Mouse (Mus musculus): Measurements from ENCODE around the gene Prdm5.

Prdm5 gene

DNA sequence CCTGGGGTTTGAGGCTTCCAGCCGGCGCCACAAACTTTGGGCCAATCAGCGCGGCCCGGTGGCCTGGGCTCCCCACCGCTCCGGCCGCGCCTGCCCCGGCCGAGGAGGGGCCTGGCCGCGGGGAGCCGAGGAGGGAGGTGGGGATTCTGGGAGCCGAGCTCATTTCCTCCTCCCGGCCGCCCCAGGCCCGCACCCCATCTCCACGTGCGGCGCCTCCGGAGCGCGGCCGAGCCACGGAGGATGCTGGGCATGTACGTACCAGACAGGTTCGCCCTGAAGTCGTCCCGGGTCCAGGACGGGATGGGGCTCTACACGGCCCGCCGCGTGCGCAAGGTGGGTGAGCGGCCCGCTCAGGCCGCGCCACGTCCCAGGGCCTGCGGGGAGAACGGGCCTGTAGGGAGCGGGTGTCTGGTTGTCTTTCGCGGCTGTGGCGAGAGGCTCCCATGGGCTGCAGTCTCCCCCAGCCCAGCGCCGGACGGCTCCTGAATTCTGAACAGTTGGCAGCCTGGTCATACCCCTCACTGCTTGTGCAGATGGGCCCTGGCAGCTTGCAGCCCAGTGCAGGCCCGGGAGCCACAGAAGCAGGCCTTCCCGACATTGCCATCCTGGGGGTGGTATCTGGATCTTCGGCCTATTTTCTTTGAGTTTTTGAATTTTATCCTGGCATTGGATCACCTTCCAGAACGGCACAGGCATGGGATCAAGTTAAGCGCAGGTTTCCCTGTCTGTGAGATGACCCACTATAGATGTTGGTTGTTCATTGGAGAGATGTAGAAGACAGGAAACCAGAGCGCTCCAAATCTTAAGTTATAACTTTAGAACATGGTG lies at the start of gene Prdm5:
Prdm5 (plus strand) TSS at position 128 of the 828 bp plus-strand sequence.
- in situ Hi-C loops (cut with MboI; ENCODE audit: low sequenced_read_pairs) = no loop called here

- in situ Hi-C loops (cut with MboI; ENCODE audit: low sequenced_read_pairs) = no loop called here
Measured at GRCm38 (mm10) chr6:65739442-65739841, 39.3 kb upstream of the Prdm5 start.

- in situ Hi-C loops (cut with MboI; ENCODE audit: low sequenced_read_pairs) = no loop called here
Measured at GRCm38 (mm10) chr6:65743144-65743870, 35.5 kb upstream of the Prdm5 start.

DNA sequence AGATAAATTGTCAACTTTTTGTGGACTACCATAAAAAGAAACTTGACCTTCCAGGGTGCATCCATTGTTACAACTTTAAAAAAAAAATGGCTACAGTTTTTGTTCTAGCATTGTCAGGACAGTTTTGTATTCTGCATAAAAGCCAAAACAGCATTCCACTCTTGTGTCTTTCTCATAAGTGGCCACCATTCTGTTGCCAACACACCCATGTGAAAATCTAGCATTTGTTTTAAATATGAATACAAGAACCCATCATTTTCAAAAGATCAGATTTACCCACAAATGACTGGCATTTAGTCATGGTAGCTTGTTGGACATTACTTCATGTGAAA lies 35.0 kb upstream of the Prdm5 start:
- in situ Hi-C loops (cut with MboI; ENCODE audit: low sequenced_read_pairs) = no loop called here

- in situ Hi-C loops (cut with MboI; ENCODE audit: low sequenced_read_pairs) = no loop called here
Measured at GRCm38 (mm10) chr6:65758214-65758613, 20.6 kb upstream of the Prdm5 start.

DNA sequence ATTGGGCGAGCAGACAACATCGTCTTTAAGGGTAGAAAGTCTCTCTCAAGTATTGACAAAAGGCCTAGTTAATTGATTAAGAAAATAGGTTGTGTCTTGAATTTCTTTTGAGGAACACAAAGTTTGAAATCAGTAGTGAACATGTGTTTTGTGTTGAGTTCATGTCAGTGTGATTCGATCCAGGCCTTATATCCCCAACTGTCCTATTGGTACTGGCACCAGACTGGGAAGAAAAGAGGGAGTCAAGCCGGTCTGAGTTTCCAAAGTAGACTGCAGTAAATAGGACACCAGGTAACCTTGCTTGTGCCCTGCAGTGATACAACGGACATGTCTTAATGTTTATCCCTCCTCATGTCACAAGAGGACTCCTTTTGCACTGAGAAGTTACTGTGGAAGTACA lies 19.6 kb upstream of the Prdm5 start:
- in situ Hi-C loops (cut with MboI; ENCODE audit: low sequenced_read_pairs) = no loop called here

DNA sequence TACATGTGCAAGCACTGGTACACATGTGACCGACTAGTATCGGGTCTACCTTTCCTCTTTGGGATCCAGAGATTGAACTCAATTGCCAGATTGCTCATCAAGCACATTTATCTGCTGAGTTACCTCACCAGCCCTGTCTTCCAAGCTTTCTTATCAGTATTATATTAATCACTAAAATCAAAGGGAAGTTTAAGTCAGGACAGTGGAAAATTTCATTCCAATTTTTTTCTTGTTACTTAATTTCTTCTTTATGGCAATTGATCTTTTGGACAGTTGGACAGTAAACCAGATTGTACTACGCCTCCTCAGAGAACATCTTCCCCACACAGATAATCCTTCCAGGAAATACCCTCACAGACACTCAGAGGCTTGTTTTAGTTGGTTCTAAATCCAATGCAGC lies 18.7 kb upstream of the Prdm5 start:
- in situ Hi-C loops (cut with MboI; ENCODE audit: low sequenced_read_pairs) = no loop called here

- in situ Hi-C loops (cut with MboI; ENCODE audit: low sequenced_read_pairs) = no loop called here
Measured at GRCm38 (mm10) chr6:65764459-65764858, 14.3 kb upstream of the Prdm5 start.

DNA sequence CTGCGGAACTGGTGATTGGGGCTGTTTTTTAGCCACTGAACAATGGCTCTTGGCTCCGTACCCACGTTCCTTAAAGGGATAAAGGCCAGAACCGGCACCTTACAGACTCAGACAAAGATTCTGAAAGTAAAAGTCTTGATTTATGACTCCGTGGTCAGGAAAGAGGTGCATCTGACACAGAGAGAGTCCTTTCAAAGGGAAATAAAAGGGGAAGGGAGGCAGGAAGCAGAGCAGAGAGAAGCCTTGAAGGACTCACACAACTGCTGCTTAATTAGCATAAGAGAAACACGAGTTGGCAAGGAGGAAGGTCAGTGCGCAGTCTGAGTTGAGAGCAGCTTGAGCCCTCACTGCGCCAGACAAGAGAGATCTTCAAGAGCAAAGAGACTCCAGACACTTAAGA lies 13.7 kb upstream of the Prdm5 start:
- in situ Hi-C loops (cut with MboI; ENCODE audit: low sequenced_read_pairs) = no loop called here

DNA sequence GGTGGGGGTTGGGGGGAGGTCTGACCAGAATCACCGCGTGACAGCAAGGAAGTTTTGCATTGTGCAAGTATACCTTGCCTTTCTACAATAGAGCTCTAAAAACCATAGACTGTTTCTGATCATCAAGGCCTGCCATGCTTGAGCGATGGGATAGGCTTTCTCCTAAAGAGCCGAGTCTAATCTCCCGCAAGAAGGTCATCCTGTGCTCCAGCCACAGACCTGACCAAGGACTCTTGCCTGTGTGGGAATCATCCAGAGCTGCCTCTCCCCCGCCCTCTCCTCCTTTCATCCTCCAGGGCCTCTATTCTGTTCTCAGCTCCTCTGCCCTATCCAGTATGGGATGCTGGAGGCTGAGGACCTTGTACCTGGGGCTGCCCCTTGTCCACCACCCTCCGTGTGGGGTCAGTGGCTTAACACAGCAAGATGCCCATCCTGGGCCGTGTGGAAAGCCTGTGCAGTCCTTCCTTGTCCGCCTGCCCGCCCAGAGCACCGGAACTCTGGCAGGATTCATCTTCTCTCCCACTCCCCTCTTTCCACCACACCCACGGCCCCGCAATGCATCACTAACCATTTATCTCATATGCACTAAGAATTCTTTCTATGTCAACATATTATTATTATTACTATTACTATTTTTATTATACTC lies 12.9 kb upstream of the Prdm5 start:
- in situ Hi-C loops (cut with MboI; ENCODE audit: low sequenced_read_pairs) = no loop called here

DNA sequence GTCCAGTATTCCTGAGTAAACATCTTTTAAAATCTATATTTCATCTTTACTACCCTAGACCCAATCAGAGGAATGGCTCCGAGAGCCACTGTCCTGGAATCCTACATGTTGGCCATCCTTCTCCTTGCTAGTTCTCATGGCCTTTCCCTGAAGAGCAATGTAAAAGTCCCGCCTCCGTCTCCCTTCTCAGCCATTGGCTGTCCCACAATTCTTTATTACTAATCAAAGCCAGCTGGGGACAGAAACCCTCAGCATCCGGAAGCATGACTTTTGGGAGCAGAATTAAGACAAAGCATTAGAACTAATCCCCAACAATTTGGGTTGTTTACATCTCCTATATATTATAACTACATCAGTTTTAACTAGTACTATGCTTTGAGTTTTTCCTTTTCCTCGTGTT lies 10.9 kb upstream of the Prdm5 start:
- in situ Hi-C loops (cut with MboI; ENCODE audit: low sequenced_read_pairs) = no loop called here

- in situ Hi-C loops (cut with MboI; ENCODE audit: low sequenced_read_pairs) = no loop called here
Measured at GRCm38 (mm10) chr6:65773566-65773965, 5.2 kb upstream of the Prdm5 start.

DNA sequence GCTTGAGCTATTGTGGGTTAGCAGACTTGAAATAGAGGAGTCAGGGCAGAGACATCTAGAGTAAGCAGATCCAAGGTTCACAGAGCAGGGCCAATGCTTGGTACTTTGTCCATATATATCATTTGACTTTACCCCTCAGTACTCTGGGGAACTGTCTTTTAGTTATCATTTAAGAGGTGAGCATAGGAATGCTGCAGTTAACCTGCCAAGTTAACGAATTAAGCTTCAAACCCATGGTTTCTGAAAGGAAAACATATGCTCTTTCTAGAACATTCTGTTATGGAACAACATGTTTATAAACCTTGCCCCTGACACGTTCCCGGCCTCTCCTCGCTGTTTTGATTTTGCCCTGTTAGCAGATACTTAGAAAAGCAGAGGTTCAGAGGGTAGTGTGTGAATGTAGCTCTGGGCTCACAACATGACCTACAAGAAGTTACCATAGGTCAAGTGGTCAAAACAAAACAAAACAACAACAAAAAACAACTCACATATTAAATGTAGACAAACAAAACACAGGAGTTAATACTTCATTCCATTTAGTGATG lies 973 bp downstream of the Prdm5 start:
- in situ Hi-C loops (cut with MboI; ENCODE audit: low sequenced_read_pairs) = no loop called here

DNA sequence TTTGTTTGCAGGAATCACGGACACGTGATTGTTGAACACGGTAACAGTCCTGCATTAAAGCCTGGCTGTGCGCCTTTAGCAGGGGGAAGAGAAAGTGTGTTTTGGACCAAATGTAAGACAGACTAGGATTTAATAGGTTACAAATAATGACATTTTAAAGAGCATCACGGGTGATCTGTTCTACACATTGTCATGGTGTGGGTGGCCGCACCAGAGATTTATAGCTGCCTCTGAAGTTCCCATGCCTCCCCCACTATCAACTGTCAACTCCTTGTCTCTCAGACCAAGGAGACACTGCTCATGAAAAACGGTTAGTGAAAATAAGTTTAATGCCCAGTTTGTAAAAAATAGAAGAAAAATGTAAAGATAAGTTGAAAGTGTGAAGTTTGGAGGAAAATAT lies 2.7 kb downstream of the Prdm5 start:
- in situ Hi-C loops (cut with MboI; ENCODE audit: low sequenced_read_pairs) = no loop called here

- in situ Hi-C loops (cut with MboI; ENCODE audit: low sequenced_read_pairs) = no loop called here
Measured at GRCm38 (mm10) chr6:65783670-65784069, 4.9 kb downstream of the Prdm5 start.

GRCm38 (mm10) chr6:65792923-65793322 lies 14.1 kb downstream of the Prdm5 start:
- in situ Hi-C loops (cut with MboI; ENCODE audit: low sequenced_read_pairs) = no loop called here

GRCm38 (mm10) chr6:65796552-65796951 lies 17.8 kb downstream of the Prdm5 start:
- in situ Hi-C loops (cut with MboI; ENCODE audit: low sequenced_read_pairs) = no loop called here

DNA sequence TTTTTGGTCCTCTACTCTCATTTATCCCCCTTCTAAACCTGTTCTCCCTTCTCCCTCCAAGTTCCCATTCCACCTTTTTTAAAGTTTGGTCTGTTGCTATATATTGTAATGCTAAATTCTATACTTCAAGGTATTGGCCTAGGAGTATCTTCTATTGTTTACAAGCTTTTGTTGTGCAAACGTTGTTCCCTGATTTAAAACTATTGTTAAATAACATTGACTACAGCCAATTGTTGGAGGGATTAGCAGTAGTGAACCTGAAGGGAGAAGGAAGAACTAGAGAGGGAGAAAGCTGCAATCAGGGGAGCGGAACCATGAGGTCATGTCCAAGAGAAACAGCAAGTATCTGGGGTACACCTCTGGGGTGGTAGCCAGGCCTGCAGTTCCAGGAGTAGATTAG lies 18.5 kb downstream of the Prdm5 start:
- in situ Hi-C loops (cut with MboI; ENCODE audit: low sequenced_read_pairs) = no loop called here

GRCm38 (mm10) chr6:65798390-65798789 lies 19.6 kb downstream of the Prdm5 start:
- in situ Hi-C loops (cut with MboI; ENCODE audit: low sequenced_read_pairs) = no loop called here

GRCm38 (mm10) chr6:65811685-65812084 lies 32.9 kb downstream of the Prdm5 start:
- in situ Hi-C loops (cut with MboI; ENCODE audit: low sequenced_read_pairs) = no loop called here

GRCm38 (mm10) chr6:65818039-65818747 lies 39.4 kb downstream of the Prdm5 start:
- in situ Hi-C loops (cut with MboI; ENCODE audit: low sequenced_read_pairs) = no loop called here
